Mouse (Mus musculus): ENCODE measurements around the gene Fxyd7. TPM values are rescaled to one million over a fixed set of nuclear protein-coding genes. Genes with fewer than 3 reads are reported as not detected.

The Fxyd7 gene
- polyA plus RNA-seq, 1 experiment from 2014 or later: 1.4 TPM

DNA sequence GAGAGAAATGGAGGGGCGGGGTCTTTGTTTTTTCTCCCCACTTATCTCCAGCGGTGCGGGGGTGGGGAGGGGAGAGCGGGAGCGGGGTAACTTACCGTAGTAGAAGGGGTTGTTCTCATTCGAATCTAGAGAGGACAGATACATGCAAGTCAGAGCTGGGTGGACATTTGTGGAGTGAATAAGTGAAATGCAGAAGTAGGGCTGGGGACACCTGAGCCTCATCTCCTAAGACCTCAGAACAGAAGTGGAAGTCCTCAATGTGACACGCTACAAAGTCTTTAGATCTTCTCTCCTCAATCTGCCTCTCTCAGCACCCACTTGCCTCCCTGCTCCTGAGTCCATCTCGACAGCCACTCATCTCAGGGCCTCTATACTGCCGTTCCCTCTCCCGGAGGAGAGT, 16.0 kb downstream of the Fxyd7 start:
- Histone ChIP-seq H3K27me3 (replicated peaks) (peaks cover 10% of the 10 kb centered on the region), H3K4me2 (no peak overlapping the region), H3K9me3 (replicated peaks) (peaks cover 3% of the 10 kb centered on the region; the same call in 1 of the 2 replicates), H3K9ac (no peak overlapping the region), H3K4me1 (replicated peaks) (no peaks in the 10 kb centered on the region; the same call in 1 of the 2 replicates), H3K27ac (ENCODE audit: poor library complexity, severe bottlenecking) (no peak overlapping the region), H3K4me3 (no peak overlapping the region), H3K36me3 (no peaks in the 10 kb centered on the region; the same call in 1 of the 2 replicates)
- no peak for ATAC-seq (ENCODE audit: insufficient number of reproducible peaks, low FRiP score)
- WGBS: 65% methylated on average over 11 of the region's 11 CpGs

DNA sequence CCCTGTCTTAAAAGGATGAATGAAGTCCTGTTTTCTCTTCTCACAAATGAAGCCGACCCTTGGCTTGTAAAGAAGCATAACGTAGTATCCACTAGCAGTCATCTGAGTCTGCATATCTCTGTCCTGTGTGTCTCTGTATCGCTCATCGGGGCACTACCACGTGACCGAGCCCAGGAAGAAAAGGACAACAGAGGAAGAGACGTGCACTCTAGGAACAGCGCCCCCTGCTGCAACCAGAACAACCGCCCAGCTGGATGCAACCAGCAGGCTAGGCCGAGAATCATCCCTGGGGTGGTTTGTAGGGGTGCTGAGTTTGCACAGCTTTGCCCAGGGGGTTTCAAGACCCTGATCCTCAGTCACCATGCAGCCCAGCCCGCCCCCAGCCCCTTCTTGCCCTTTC, 16.5 kb downstream of the Fxyd7 start:
- H3K4me2 ChIP-seq: no peak overlapping the region
- no peak overlapping the region for H3K9ac ChIP-seq
- H3K27ac ChIP-seq (ENCODE audit: poor library complexity, severe bottlenecking): no peak overlapping the region
- no peak for ATAC-seq (ENCODE audit: insufficient number of reproducible peaks, low FRiP score)
- peaks cover 3% of the 10 kb centered on the region; the same call in 1 of the 2 replicates for H3K9me3 ChIP-seq (replicated peaks)
- peaks cover 5% of the 10 kb centered on the region; the same call in 1 of the 2 replicates for H3K27me3 ChIP-seq (replicated peaks)
- WGBS: 55% methylated on average over 11 of the region's 11 CpGs
- H3K36me3 ChIP-seq: no peaks in the 10 kb centered on the region; the same call in 1 of the 2 replicates
- no peak overlapping the region for H3K4me3 ChIP-seq
- H3K4me1 ChIP-seq (replicated peaks): no peaks in the 10 kb centered on the region; the same call in 1 of the 2 replicates

DNA sequence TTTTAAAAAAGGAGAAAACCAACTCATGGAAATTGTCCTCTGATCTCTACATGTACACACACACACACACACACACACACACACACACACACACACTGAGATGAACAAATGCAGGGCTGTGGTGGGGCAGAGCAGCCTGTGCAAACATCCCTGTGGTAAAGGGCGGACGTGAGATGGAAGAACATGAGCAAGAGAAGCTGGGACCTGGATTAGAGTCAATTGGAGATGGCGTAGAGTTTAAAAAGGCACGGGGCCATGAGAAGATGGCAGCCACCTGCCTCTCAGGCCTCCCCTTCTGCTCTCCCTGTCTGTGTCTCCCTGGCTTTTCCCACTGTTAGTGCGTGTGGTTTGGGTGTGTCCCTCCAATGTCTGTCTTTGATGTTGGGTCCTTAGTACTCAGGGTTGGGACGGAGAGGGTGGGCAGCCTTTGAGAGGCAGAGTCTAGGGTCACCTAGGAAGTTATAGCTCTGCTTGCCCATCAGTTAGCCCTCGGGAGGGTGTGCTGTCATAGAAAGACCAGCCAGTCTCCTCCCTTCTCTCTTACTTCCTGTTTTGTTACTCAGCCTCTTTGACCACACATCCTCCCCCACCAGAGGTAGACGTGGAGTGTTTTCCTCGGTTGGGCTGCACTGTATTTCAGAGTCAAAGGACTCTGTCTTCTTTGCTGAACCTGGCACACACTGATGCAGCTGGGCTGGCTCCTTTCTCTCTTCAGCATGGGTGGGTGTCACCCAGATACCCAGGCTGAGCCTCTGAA, 17.7 kb downstream of the Fxyd7 start:
- ATAC-seq (ENCODE audit: insufficient number of reproducible peaks, low FRiP score): no peak

DNA sequence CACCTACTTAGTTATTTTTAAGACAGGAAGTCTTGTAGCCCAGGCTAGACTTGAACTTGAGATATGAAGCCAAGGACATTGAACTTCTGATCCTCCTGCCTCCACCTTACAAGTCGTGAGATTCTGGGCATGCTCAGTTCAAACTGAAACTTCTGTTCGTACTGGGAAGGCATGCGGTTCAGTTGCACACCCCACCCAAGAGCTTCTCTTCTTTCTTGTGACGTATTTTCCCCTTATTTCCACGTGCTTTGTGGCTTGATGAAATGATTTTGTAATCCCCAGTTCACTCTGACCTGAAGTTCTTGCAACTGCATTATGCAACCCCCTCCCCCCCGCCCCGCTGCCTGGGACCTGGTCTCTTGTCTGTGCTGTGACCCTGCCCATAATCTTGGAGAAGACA, 19.5 kb downstream of the Fxyd7 start:
- no peak for ATAC-seq (ENCODE audit: insufficient number of reproducible peaks, low FRiP score)
- WGBS: 79% methylated on average over 7 of the region's 7 CpGs
- Histone ChIP-seq H3K9ac (no peak overlapping the region), H3K4me1 (replicated peaks) (no peaks in the 10 kb centered on the region; the same call in 1 of the 2 replicates), H3K4me2 (no peak overlapping the region), H3K4me3 (no peak overlapping the region), H3K27me3 (replicated peaks) (no peaks in the 10 kb centered on the region), H3K27ac (ENCODE audit: poor library complexity, severe bottlenecking) (no peak overlapping the region), H3K9me3 (replicated peaks) (0 out of 2 replicates have a peak, but pooled peaks cover 7% of the 10 kb centered on the region), H3K36me3 (no peaks in the 10 kb centered on the region)

More for the DNA sequence above, 17.7 kb downstream of the Fxyd7 start:
- no peak overlapping the region for H3K9ac ChIP-seq
- no peak overlapping the region for H3K4me3 ChIP-seq
- H3K9me3 ChIP-seq (replicated peaks): 0 out of 2 replicates have a peak, but pooled peaks cover 6% of the 10 kb centered on the region
- H3K27ac ChIP-seq (ENCODE audit: poor library complexity, severe bottlenecking): no peak overlapping the region
- H3K27me3 ChIP-seq (replicated peaks): no peaks in the 10 kb centered on the region
- no peaks in the 10 kb centered on the region for H3K36me3 ChIP-seq
- 59% methylated on average over 9 of the region's 9 CpGs for WGBS
- no peaks in the 10 kb centered on the region; the same call in 1 of the 2 replicates for H3K4me1 ChIP-seq (replicated peaks)
- no peak overlapping the region for H3K4me2 ChIP-seq

DNA sequence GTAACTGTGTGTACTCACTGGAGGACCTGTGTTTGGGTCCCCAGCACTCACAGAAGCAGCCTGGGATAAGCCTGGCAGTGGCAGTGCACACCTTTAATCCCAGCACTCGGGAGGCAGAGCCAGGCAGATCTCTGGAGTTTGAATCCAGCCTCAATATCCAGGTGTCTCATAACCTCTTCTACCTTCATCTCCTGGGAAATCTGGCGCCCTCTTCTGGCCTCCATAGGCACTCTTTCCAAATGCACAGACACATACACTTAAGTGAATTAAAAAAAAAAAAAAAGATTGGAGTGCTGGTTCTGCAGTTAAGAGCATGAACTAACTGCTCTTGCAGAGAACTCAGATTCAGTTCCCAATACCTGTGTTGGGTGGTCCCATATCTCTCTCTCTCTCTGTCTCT, 20.6 kb downstream of the Fxyd7 start:
- Histone ChIP-seq H3K9me3 (replicated peaks) (0 out of 2 replicates have a peak, but pooled peaks cover 7% of the 10 kb centered on the region), H3K27me3 (replicated peaks) (no peaks in the 10 kb centered on the region), H3K4me3 (no peak overlapping the region), H3K4me1 (replicated peaks) (no peaks in the 10 kb centered on the region; the same call in 1 of the 2 replicates), H3K36me3 (no peaks in the 10 kb centered on the region), H3K9ac (no peak overlapping the region), H3K27ac (ENCODE audit: poor library complexity, severe bottlenecking) (no peak overlapping the region), H3K4me2 (no peak overlapping the region)
- ATAC-seq (ENCODE audit: insufficient number of reproducible peaks, low FRiP score): no peak
- WGBS: 57% methylated on average over 2 of the region's 2 CpGs

DNA sequence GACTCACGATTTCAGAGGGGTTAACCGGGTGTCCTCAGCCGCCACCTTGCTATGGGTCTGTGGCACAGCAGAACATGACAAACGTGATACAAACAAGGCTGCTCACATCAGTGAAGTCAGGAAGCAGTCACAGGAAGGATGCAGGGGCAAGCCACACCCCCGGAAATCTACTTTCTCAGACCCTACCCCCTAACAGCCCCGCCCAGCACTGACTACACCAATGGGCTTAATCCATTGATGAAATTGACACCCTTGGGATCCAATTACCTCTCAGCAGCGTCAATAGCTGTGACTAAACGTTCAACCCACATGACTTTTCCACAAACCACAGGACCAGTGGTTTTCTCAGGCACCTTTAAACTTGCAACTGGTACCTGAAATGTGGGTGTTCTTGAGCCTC, 22.7 kb downstream of the Fxyd7 start:
- H3K36me3 ChIP-seq: no peaks in the 10 kb centered on the region
- H3K27ac ChIP-seq (ENCODE audit: poor library complexity, severe bottlenecking): no peak overlapping the region
- 0 out of 2 replicates have a peak, but pooled peaks cover 7% of the 10 kb centered on the region for H3K9me3 ChIP-seq (replicated peaks)
- no peaks in the 10 kb centered on the region for H3K27me3 ChIP-seq (replicated peaks)
- no peak overlapping the region for H3K4me3 ChIP-seq
- no peaks in the 10 kb centered on the region for H3K4me1 ChIP-seq (replicated peaks)
- H3K9ac ChIP-seq: no peak overlapping the region
- no peak overlapping the region for H3K4me2 ChIP-seq
- WGBS: 67% methylated on average over 8 of the region's 8 CpGs
- ATAC-seq (ENCODE audit: insufficient number of reproducible peaks, low FRiP score): no peak

DNA sequence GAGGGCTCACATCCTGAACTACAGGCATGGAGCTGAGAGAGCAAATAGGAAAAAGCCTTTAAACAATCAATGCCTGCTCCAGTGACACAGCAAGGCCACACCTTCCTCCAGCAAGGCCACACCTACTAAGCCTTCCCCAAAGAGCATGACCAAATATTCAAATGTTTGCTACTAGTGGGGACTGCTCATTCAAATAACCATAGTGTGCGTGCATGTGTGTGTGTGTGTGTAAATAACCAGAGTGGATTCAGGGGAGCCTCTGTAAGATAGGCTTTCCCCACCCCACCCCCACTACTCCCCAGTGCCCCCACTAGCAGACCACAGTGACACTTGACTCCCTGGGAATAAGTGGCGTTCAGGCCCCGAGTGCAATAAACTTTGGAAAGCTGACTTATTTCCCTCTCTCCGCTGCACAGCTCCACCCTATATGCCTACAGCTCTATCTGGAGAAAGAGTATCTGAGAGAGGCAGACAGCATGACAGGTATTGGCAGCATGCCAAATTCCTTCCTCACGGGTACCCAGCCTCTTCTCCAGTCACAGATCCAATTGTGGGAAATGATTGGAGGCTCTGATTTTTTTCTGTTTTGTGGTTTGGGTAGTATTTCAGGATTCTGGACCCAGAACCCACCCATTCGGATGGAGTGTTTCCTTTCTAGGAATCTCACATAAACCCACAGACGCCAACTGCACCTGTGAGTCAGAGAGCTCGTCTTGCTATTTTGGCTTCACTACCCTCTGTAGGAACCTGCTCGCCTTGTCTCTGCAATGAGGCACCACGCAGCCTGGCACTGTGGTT, 34.0 kb downstream of the Fxyd7 start:
- Histone ChIP-seq H3K9me3 (replicated peaks) (no peaks in the 10 kb centered on the region), H3K4me1 (replicated peaks) (peaks cover 19% of the 10 kb centered on the region), H3K9ac (no peak overlapping the region), H3K27me3 (replicated peaks) (no peaks in the 10 kb centered on the region), H3K27ac (ENCODE audit: poor library complexity, severe bottlenecking) (peak overlapping the region; percentile 82), H3K4me2 (peak overlapping the region; percentile 42), H3K36me3 (no peaks in the 10 kb centered on the region), H3K4me3 (no peak overlapping the region)
- peak; percentile 38; the same call in 1 of the 2 replicates for ATAC-seq (ENCODE audit: insufficient number of reproducible peaks, low FRiP score)
- WGBS: 38% methylated on average over 10 of the region's 10 CpGs

DNA sequence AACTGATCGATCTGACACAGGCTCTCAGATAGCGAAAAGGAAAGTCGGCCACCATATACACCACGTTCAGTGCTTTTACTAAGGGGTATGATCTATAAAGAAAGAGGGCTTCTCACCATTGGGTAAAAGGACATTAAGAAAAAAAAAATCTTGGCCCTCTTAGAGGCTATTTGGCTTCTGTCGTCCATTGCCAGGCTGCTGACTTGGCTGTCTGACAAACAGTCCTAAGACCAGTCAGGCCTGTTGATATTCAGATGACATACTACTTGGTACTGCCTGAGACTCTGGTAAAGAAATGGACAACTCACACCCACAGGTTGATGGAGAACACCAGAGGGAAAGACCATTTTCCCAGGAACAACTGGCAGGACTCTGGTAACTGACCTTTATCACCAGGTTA, 38.3 kb downstream of the Fxyd7 start:
- Histone ChIP-seq H3K4me3 (no peak overlapping the region), H3K4me2 (no peak overlapping the region), H3K27me3 (replicated peaks) (no peaks in the 10 kb centered on the region), H3K27ac (ENCODE audit: poor library complexity, severe bottlenecking) (no peak overlapping the region), H3K4me1 (replicated peaks) (peaks cover 17% of the 10 kb centered on the region), H3K36me3 (no peaks in the 10 kb centered on the region), H3K9ac (no peak overlapping the region), H3K9me3 (replicated peaks) (no peaks in the 10 kb centered on the region)
- ATAC-seq (ENCODE audit: insufficient number of reproducible peaks, low FRiP score): no peak
- 82% methylated on average over 5 of the region's 5 CpGs for WGBS

DNA sequence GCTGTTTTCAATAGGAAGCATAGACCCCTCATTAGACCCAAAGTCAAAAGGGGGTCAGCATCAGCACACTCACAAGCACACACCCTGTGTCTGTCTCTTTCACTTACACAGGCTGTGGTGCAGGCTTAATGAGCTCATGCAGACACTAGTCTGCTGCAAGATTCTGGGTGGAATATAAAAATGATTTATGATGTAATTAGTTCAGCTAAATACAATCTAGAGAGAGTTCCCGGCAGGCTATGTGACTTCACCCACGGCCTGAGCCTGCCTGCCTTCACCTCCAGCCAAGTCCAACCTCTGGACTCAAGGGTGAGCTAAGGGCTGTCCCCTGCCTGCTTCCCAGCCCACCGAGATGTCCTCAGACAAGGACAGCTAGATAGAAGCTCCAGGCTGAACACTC, 42.4 kb downstream of the Fxyd7 start:
- Histone ChIP-seq H3K4me2 (no peak overlapping the region), H3K9ac (no peak overlapping the region), H3K27ac (ENCODE audit: poor library complexity, severe bottlenecking) (no peak overlapping the region), H3K27me3 (replicated peaks) (no peaks in the 10 kb centered on the region), H3K4me3 (no peak overlapping the region), H3K9me3 (replicated peaks) (no peaks in the 10 kb centered on the region), H3K36me3 (no peaks in the 10 kb centered on the region), H3K4me1 (replicated peaks) (no peaks in the 10 kb centered on the region)
- no peak for ATAC-seq (ENCODE audit: insufficient number of reproducible peaks, low FRiP score)
- WGBS: 59% methylated on average over 3 of the region's 3 CpGs

DNA sequence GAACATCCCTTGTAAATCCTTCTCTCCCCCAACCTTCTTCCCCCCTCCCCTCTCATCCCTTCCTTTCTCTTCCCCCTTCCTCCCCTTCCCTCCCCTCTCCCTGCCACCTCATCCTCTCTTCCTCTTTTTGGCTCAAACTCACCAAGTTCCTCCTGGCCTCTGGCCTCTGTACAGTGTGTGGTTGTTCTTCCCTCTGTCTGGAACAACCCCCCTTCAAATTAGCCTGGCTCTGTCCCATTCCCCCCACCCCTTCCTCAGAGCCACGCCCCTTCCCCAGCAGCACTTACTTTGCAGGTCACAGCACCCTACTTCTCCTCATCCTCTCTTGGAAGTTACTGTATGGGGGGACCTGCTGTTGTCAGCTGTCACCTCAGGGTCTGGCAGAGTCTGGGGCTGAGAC, 43.1 kb downstream of the Fxyd7 start:
- Histone ChIP-seq H3K4me3 (no peak overlapping the region), H3K4me1 (replicated peaks) (no peaks in the 10 kb centered on the region), H3K27me3 (replicated peaks) (no peaks in the 10 kb centered on the region), H3K9ac (no peak overlapping the region), H3K4me2 (no peak overlapping the region), H3K27ac (ENCODE audit: poor library complexity, severe bottlenecking) (no peak overlapping the region), H3K9me3 (replicated peaks) (no peaks in the 10 kb centered on the region), H3K36me3 (no peaks in the 10 kb centered on the region)
- no peak for ATAC-seq (ENCODE audit: insufficient number of reproducible peaks, low FRiP score)
- WGBS: 57% methylated on average over 1 of the region's 1 CpGs

DNA sequence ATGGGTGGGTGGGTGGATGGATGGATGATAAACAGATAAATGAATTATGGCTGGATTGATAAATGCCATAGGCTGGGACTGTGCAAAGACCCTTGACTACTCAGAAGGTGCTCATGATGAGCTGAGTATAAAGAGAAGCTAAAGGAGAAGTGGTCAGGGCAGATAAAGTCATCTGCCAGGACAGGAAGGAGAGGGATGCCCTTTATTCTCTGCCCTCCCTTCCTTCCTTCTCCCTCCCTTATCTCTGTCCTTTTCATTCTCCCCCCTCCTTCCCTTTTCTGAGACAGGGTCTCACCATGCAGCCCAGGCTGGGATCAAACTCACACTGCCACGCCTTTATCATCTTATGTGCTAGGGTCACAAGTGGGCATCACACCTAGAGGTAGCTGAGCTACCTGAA, 43.5 kb downstream of the Fxyd7 start:
- Histone ChIP-seq H3K27ac (ENCODE audit: poor library complexity, severe bottlenecking) (no peak overlapping the region), H3K9me3 (replicated peaks) (no peaks in the 10 kb centered on the region), H3K36me3 (no peaks in the 10 kb centered on the region), H3K9ac (no peak overlapping the region), H3K4me2 (no peak overlapping the region), H3K4me1 (replicated peaks) (peaks cover under 1% of the 10 kb centered on the region; the same call in 1 of the 2 replicates), H3K27me3 (replicated peaks) (no peaks in the 10 kb centered on the region), H3K4me3 (no peak overlapping the region)
- WGBS: 58% methylated on average over 1 of the region's 1 CpGs
- no peak for ATAC-seq (ENCODE audit: insufficient number of reproducible peaks, low FRiP score)

Measured in heart, embryonic 12.5 days (tissue).